Mouse (Mus musculus) adrenal gland, adult 18-20 months (tissue): Measurements from ENCODE around the gene Pde7b. TPM values are rescaled to one million over a fixed set of nuclear protein-coding genes. Genes with fewer than 3 reads are reported as not detected.

Source experiments
- DNase-seq, 2 experiments: peaks; one replicate each; pipeline ENCODE4 v3.0.0; 2021 to 2022; ENCODE audit warnings: low spot score in 2 of 2
- total RNA-seq, 2 experiments: library from RNA; stranded (reverse); gene quantifications; 1 replicate in 1 of 2; 2 replicates in 1 of 2; pipeline ENCODE4 v1.2.3; 2021

The Pde7b gene
- total RNA-seq, 2 experiments from 2014 or later: 13.0 to 14.0 TPM

GRCm38 (mm10) chr10:20723521-20723915 lies 1.4 kb downstream of the Pde7b start:
- no peak for DNase-seq

GRCm38 (mm10) chr10:20722651-20723520 lies 2.0 kb downstream of the Pde7b start:
- DNase-seq: no peak

- no peak for DNase-seq
Measured at GRCm38 (mm10) chr10:20719201-20719600, 5.7 kb downstream of the Pde7b start.

GRCm38 (mm10) chr10:20700633-20701032 lies 24.2 kb downstream of the Pde7b start:
- no peak for DNase-seq

- DNase-seq: no peak
Measured at GRCm38 (mm10) chr10:20699874-20700273, 25.0 kb downstream of the Pde7b start.

- DNase-seq: no peak
Measured at GRCm38 (mm10) chr10:20695637-20696036, 29.2 kb downstream of the Pde7b start.

- no peak for DNase-seq
Measured at GRCm38 (mm10) chr10:20690002-20690401, 34.9 kb downstream of the Pde7b start.

- DNase-seq: no peak
Measured at GRCm38 (mm10) chr10:20684151-20684550, 40.7 kb downstream of the Pde7b start.

GRCm38 (mm10) chr10:20680986-20681385 lies 43.9 kb downstream of the Pde7b start:
- DNase-seq: no peak

- DNase-seq: no peak
Measured at GRCm38 (mm10) chr10:20675321-20675720, 49.6 kb downstream of the Pde7b start.

- DNase-seq: peak in 1 of 2 experiments; percentile 26
Measured at GRCm38 (mm10) chr10:20673798-20674197, 51.1 kb downstream of the Pde7b start.

GRCm38 (mm10) chr10:20672591-20672990 lies 52.3 kb downstream of the Pde7b start:
- no peak for DNase-seq

- no peak for DNase-seq
Measured at GRCm38 (mm10) chr10:20671621-20672020, 53.3 kb downstream of the Pde7b start.

- DNase-seq: no peak
Measured at GRCm38 (mm10) chr10:20670541-20670940, 54.3 kb downstream of the Pde7b start.

GRCm38 (mm10) chr10:20669467-20669866 lies 55.4 kb downstream of the Pde7b start:
- no peak for DNase-seq

GRCm38 (mm10) chr10:20668577-20668976 lies 56.3 kb downstream of the Pde7b start:
- DNase-seq: no peak

- no peak for DNase-seq
Measured at GRCm38 (mm10) chr10:20666655-20667054, 58.2 kb downstream of the Pde7b start.

GRCm38 (mm10) chr10:20662951-20663350 lies 61.9 kb downstream of the Pde7b start:
- DNase-seq: no peak

GRCm38 (mm10) chr10:20661684-20662083 lies 63.2 kb downstream of the Pde7b start:
- no peak for DNase-seq

- no peak for DNase-seq
Measured at GRCm38 (mm10) chr10:20659718-20660117, 65.2 kb downstream of the Pde7b start.

GRCm38 (mm10) chr10:20659268-20659667 lies 65.6 kb downstream of the Pde7b start:
- no peak for DNase-seq

GRCm38 (mm10) chr10:20658716-20659115 lies 66.2 kb downstream of the Pde7b start:
- no peak for DNase-seq
